Mouse (Mus musculus): ENCODE results near the gene Tnrc6b. TPM values are rescaled to one million over a fixed set of nuclear protein-coding genes. Genes with fewer than 3 reads are reported as not detected.

The Tnrc6b gene
- total RNA-seq (2021), result 100 to 1,000 TPM in 1 of 2 experiments, 10 to 100 TPM in 1; 97.8 to 105 TPM

DNA sequence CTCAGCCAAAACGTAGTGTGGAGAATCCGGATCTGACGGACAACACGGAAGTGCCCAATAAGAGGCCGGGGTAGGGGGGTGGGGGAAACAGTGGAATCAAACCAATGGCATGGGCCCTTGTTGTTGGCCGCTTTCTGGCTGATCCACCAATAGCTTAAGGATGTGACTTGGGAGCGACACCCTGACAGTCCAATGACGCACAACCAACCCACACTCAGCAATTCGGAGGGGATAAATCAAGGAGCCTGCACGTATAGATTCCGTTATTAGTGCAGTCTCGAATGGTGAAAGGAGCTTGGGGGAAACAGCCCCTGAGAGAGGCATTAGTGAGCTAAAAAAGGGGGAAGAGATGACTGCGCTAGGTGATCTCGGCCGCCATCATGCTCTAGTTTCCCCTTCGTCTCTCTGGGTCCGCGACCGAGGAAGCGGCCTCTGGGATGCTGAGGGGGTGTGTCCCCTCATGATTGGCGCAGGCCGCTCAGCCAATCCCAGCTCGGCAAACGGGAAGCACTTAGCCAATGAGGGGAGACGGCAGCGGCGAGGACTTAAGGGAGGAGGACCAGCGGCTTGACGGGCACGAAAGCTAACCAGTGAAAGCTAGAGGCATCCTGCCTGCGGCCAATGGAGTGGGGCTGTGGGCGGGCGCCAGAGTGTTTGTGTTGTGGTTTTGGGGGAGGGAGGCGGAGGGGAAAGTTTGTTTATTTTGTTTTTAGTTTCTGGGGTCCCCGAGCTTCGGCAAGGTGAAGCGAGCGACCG, at the start of gene Tnrc6b:
Gene Tnrc6b (plus strand): TSS at position 706 of the 756 bp plus-strand sequence.
- DNase-seq, result peak; percentile 98 to 99

DNA sequence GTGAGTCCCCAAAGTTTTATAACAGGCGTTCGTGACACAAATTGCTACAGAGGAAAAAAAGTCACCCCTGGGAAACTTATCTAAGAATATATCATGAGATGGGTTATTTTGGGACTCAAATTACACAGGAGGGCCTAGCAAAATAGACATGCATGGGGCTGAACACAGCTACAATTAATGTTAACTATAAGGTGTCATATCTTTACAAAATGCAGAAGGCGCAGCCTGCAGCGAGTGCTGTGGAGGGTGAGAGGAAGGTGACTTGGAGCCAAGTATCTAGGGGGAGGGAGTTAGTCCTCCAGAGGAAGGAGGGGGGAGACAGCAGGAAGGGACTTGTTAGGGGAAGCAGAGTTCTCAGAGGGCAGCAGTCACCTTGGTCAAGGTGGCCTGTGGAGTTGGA, 46.7 kb upstream of the Tnrc6b start:
- no peak for DNase-seq

DNA sequence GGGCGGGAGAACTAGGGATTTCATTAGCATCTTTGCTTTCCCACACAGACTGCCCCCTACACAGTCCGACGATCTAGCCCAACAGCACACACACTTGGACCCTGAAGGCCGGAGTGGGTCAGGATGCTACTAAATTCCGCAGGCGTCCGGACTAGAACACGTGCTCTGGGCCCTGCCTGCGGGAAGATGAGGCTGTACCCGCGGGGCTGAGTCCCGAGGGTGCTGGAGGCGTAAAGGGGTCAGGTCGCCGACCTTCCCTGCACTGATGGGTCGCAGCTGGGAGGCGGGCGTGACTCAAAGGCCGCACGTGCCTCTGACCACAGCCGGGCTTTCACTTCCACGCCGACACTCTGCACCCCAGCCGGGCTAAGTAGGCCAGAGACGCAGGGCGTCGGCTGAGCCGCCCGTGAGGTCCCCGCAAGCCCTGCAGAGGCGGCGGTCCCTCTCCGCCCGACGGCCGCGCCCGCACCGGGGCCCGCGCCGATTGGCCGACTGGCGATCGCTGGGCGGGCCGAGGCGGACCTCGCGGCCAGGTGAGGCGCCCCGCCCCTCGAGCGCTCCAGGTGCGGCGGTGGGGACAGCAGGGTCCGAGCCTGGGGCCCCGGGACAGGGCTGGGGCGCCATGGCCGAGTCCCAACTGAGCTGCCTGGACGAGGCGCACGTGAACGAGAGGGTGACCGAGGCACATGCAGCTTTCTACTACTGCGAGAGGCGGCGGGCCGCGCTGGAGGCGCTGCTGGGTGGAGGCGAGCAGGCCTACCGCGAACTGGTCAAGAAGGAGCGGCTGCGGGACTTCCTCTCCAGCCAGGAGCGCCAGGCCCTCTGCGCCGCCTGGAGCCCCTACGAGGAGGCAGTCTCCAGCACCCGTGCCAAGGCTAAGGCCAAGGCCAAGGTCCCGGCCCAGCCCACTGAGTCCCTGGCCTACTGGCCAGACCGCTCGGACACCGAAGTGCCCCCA, 39.5 kb upstream of the Tnrc6b start, which contains the start of gene Fam83f:
Gene Fam83f (plus strand): TSS at position 553 of the 958 bp plus-strand sequence.
- no peak for DNase-seq

DNA sequence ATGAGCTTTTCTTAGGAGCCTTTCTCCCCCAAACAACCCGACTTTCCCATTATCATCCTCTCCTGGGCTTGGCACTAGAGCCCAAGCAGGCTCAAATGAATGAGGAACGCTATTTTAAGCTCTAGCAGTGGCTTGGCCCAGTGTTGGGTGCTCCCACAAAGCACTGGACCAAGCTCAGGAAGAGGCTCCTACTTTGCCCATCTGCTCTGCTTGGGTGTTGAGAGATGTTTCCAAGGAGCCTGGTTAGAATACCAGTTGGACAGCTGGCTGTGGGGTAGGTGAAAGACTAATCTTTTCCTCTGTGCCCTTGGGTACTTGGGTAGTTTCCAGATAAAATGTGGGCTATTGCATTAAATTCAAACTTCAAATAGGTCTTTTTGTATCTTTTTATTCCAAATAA, 38.3 kb upstream of the Tnrc6b start:
- DNase-seq, result no peak

DNA sequence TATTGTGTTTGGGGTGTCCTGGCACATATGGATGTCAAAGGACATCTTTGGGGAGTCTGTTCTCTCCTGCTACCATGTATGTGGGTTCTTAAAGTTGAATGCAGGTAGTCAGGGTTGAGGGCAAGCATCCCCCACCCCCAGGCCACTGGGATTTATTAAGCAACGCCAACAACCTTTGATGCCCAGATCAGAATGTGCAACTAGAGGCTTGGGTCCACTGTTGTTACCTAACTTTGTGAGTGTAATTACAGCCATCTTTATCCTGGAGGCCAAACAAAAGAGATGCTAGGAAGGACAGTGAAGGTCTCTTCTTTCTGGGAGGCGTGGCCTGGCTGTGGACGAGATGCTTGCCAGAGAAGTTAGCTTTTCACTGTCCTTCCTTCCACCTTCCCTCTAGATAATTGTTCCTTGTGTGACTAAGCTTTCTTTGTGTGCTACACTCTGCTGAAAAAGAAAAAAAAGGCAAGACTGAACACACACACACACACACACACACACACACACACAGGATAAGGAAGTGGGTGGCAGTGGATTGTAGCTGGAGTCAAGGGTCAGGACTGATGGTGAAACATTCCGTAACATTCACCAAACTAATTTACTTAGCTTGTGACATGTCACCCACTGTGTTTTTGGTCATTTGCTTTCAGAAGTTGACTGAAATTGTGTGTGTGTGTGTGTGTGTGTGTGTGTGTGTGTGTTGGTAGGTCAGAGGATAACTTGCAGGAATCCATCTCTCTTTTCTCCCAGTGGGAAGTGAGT, 37.6 kb upstream of the Tnrc6b start:
- no peak for DNase-seq

DNA sequence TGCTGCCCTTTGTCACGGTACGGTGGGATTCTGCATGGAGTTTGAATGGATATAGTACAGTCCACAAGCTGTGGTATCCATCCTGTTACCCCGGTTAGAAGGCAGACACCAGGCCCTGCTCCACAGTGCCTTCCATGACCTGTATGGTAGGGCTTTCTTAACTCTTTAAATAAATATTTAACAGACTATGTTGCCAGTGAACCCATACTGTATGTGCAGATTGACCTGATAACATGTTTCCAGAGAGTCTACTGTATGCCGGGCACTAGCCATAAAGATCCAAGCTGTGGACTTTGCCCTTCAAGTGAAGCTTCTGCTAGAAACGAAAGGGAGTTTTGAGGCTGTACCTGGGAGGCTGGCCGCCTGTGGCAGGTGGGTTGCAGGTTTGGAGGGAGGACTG, 36.4 kb upstream of the Tnrc6b start:
- no peak for DNase-seq

DNA sequence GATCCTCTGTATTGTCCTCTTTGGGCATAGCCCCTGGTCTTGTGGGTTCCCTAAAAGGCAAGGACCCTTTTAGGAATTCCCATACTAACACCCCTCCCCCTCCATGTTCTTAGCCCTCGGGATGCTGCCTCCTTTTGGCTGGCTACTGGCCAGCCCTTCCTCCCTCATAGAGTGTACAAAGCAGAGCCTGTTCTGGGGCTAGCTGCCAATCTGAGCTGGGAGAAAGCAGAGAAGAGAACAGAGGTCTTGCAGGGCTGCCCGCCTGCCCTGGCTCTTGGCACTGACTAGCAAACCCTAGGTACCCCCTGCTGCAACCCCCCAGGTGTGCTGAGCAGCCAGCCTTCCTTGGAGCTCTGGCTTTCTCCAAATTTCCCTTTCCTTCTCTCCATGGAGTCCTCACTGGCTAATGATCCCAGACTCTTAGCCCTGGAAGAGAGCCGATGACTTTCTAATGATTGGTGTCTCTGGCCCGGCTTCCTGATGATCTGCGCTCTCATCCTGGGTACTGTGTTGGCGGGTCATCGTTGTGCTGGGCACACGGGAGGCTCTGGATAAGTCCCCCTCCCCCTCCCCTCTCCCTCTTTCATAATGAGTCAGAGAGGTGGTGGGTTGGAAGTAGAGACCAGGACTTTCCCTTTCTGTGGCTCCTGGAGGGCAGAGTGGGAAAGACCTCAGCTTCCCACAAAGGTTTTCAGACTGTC, 31.4 kb upstream of the Tnrc6b start:
- peak; percentile 60 for DNase-seq

DNA sequence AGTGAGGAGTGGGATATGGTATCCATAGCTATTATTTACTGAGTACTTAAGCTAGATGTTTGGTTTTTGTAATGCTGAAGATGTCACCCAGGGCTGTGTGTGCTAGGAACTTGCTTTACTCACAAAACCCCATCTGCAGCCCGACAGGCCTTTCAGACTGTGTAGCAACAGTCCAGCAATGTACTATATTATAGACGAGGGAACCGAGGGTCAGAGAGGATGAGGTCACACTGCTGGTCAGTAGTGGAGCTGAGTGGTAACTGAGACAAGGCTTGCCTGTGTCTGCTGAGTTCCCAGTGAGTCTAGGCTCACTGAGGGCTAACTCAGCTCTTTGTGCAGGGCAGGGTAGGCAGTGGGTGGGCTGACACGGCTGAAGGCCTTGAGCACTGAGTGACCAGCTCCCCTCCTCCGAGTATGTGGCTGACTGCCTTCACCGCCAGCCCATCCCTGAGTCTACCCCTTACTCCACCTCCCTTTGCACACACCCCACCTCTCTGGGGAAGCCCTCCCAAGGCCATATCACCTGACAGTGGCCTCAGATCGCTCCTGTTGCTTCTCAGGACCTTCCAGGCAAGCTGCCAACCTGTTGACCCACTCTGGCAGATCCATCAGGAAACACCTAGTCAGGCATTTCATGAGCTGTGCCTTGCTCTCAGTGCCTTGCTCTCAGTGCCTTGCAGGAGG, 30.6 kb upstream of the Tnrc6b start:
- DNase-seq, result no peak

DNA sequence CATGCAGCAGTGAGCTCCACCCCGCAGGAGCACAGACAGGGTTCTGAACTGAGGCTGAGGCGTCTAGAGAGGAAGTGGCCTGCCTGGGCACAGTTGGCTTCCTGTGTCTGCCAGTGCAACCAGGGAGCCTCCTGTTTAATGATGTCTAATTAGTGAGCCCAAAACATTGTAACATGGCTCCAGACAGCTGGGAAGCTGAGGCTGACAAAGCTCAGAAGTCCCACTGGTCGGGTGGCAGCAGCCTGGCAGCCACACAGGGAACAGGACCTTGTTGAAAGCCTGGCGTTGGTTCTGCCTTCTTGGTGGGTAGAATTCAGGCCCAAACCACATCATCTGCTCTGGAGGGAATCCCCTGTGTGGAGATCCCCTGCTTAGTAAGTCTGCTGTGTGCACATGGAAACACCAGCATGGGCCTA, 29.6 kb upstream of the Tnrc6b start:
- DNase-seq, result no peak

DNA sequence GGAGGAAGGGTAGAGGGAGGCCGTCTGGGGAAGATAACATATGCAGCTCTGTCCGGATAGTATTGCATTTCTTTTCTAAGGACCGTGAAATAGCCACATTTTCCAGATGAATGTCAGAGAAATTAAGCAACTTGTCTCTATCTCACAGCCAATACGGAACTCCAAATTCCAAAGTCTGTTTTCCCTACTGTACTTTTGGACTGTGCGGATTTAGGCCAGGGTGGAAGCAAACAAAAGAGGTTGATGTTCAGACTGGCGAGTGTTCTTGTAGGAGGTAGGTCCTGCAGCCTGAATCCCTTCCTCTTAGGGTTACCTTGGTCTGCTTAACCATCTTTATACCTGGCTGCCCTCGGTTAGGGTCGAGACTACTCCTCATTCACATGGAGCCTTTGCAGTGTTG, 28.8 kb upstream of the Tnrc6b start:
- DNase-seq, result no peak

DNA sequence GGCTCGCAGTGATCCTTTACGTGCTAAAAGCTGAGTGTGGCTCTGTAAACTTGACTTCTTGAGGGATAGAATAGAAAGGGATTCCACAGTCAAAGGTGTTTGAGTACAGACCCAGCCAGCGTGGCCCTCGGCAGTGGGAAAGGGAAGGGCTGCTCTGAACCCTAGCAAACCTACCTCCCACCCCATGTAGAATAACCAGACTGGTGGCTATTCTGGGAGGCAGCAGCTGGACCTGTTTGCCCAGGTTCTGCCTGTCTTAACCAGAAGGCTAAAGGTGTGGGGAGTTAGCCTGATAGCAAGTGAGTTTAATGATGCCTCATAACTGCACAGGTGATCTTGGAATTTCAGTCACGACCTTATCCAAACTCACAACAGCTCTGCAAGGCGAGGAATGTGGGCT, 28.0 kb upstream of the Tnrc6b start:
- DNase-seq, result no peak

DNA sequence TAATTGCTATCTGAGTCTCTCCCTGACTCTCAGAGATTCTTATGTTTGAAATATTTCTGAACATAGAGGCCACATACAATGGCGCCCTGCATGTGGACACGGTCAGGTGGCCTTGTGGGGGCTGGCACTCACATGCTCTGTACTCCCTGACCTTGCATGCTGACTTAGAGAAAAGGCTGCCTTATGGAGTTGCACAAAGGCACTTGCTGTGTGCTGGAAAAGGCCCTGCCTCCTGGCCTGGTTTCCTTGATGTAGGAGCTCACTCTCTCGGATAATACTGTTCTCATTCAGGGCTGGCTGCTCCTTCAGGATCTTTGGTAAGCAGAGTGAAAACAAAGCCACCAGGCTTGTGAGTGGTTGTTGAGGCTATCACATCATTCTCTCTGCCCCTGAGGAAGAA, 27.1 kb upstream of the Tnrc6b start:
- DNase-seq, result no peak

DNA sequence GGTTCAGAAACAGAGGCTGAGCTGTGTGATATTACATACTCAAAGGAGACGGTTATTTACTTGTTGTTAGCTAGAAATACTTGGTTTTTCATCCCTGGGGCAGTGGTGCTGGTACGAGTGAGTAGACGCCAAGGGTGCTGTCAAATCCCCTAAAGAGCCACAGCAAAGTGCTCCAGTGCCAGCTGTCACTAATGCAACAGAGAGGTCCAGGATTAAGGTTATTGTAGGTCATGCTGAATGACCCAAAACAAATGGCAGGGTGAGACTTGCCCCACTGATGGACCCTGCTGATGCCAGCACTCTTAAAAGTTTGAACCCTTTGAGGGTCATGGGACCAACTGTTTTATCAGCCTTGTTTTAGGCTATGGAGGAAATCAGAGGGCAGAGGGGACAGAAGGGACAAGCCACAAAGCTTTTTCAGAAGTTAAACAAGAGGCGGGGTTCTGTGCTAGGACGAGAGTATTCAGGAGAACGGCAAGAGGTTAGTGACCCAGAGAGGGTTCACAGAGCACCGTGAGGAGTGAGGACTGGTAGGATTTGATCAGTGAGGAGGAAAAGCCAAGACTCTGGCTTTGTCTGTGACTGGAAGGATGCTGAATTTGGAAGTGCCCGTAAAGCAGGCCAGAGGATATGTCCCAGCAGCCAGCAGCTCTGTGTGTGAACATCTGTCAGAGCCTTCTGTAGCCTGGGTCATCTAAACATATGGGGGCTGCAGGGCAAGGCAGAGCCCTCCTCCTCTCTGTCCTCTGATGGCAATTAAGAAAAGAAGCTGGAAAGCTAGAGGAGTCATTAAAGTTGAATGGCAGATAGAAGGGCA, 26.1 kb upstream of the Tnrc6b start:
- DNase-seq, result no peak

DNA sequence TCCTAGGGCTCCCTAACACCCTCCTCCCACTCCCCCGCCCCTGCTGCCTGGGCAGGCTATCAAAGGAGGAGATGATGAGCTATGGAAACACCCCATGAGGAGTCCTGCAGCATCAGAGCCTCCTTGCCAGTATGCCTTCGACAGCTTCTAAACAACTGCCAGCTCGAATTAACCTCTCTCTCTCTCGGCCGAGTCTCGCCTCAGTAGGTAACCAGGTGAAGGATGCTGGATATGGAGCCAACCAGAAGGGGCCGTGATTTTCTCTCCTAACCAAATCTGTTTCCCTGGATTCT, 25.6 kb upstream of the Tnrc6b start:
- no peak for DNase-seq

DNA sequence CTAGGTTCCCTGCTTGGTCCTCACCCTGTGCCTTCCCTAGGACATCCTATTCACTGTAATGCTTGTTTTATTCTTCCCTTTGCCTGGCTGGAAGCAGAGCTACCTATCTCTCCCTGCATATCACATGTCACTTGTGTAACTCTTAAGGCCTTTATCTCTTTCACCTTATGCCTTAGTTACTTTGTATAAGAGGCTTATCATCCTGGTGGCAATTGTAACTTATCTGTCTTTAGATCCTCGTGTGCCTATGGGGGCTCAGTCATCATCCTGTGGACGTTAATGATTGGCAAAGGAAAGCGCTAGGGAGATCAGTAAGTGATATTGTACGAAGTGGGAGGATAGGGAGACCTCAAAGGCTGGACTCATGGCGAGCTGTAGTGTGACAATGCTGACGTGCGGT, 22.6 kb upstream of the Tnrc6b start:
- no peak for DNase-seq

DNA sequence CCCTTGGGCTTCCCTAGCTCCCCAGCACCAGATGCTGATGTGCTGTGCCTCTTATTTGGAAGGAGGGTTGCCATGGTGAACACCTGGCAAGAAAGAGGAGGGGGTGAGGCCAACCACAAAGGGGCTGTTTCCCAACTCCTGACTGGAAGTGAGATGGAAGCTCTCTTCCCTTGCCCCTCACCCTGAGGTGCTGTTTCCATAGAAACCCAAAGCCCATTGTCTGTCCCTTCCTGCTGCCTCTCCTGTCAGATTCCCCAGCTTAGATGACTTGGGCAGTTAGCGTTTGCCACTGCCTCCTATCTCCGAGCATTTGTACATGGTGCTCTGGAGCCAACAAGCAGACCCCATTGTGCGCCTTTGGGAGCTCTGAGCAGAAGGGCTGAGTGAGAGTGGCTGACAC, 17.6 kb upstream of the Tnrc6b start:
- no peak for DNase-seq

DNA sequence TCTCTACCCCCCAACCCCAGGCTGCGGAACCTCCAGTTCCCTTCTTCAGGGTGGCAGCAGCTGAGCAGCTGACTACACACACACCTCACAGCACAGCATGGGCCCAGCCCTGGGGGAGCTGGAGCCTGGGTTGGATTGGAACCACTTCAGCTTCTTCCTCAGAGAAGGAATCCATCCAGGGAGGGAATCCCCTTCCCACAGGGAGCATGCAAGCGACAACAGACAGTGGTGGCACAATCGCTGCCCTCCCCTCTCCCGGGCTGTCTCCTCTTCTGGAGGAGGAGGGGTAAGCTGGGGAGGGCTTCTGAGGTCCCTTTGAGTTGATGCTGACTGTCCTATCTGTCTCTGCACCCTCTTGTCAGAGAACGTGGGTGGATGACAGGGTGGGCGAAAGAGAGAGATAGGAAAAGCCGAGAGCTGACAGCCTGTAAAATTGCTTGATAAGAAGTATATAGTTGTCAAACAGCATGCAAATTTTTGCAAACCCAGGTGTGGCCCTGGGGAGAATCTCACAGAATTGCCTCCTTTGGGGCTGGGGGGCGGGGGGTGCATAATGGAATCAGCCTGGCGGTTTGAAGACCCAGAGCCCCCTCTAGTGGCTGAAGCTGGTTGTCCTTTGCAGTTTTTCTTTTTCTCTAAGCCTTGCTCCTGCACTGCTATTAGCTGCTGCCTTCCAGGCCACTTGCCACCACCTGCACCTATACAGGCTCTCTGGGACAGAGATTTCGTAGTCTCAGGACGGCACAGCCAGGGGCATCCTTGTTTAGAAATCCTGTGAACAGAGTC, 16.8 kb upstream of the Tnrc6b start:
- DNase-seq, result peak; percentile 50 to 75

DNA sequence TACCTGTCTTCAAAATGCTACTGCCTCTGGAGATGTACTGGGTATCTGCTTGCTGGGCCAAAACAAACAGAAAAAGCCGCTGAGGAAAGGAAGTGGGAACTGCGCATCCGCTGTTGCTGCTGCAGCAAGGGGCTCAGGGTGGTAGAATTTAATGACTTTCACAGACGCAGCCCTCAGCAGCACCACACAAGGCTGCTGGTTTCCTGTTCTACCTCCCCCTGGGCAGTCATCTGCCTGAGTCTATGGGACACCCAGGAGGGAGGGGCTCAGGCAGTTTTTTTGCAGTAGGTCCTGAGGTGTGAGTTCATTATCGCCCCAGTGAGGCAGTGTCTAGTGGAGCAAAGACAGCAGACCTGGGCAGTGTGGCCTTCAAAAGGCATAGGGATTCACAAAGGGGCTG, 13.5 kb upstream of the Tnrc6b start:
- DNase-seq, result no peak

DNA sequence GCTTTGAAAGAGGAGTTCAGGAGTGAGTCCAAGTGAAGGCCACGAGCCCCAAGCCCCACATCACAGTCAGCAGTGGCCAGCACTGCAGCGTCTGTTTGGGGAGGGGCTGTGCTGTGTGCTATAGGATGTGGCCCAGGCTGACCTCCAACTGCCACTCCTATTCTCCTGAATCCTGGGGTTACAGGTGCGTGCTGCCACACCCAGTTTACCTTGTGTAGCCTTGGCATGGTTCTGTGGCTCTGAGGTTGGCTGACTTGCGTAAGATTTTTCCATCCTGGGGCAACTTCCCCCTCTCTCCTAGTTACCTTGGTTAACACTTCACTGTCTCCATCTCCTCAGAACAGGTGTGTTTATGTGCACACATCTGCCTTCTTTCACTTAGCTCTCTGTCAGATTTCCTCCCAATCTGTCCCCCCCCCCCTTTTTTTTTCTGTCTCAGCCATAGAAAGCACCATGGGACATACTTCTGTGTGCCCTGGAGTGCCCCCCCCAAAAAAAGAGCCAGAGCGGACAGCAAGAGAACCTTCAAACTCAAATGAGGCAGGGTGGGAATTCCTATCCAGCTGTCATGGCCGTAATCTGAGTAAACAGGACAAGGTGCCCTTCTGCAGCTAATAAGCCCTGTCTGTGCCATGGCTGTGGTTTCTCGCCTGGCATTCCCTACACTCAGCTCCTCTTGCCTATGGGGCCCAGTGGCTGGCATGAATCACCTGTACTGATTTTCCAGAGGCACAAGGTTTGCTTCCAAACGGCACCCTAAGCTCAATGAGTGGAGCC, 9.4 kb upstream of the Tnrc6b start:
- DNase-seq, result no peak

All from layer of hippocampus, postnatal 36 days (tissue).